Mouse (Mus musculus): ENCODE measurements around the gene Mypop. TPM values are rescaled to one million over a fixed set of nuclear protein-coding genes. Genes with fewer than 3 reads are reported as not detected.

The Mypop gene
- polyA plus RNA-seq, 1 experiment from 2014 or later = 4.8 TPM

- peaks cover 100% of the 10 kb centered on the region for H3K36me3 ChIP-seq (ENCODE audit: insufficient read depth)
- ATAC-seq (ENCODE audit: insufficient read depth) = no peak
- no peak overlapping the region for H3K4me3 ChIP-seq (ENCODE audit: low read depth, low read length)
- TF ChIP-seq CTCF (IDR thresholded peaks at IDR 0.05; ENCODE audit: low read depth) = no peak
- DNase-seq = no peak
- H3K4me2 ChIP-seq = no peak overlapping the region
- no peak overlapping the region for H3K27ac ChIP-seq (ENCODE audit: low read depth)
- no peaks in the 10 kb centered on the region for H3K27me3 ChIP-seq (ENCODE audit: insufficient read depth, low read length)
- H3K4me1 ChIP-seq (ENCODE audit: insufficient read depth) = no peaks in the 10 kb centered on the region
- WGBS = 89% methylated on average over 11 of the region's 11 CpGs
- no peaks in the 10 kb centered on the region for H3K9me3 ChIP-seq (ENCODE audit: low read depth, low read length)
- no peak overlapping the region for H3K9ac ChIP-seq
Observed at GRCm38 (mm10) chr7:19046286-19047069, 55.4 kb downstream of the Mypop start.

- H3K9me3 ChIP-seq (ENCODE audit: low read depth, low read length) = no peaks in the 10 kb centered on the region
- peaks cover 97% of the 10 kb centered on the region for H3K36me3 ChIP-seq (ENCODE audit: insufficient read depth)
- DNase-seq (no peak), ATAC-seq (ENCODE audit: insufficient read depth) (no peak)
- 82% methylated on average over 14 of the region's 14 CpGs for WGBS
- TF ChIP-seq CTCF (IDR thresholded peaks at IDR 0.05; ENCODE audit: low read depth) = no peak
- H3K4me2 ChIP-seq = no peak overlapping the region
- no peak overlapping the region for H3K4me3 ChIP-seq (ENCODE audit: low read depth, low read length)
- no peak overlapping the region for H3K9ac ChIP-seq
- no peak overlapping the region for H3K27ac ChIP-seq (ENCODE audit: low read depth)
- no peaks in the 10 kb centered on the region for H3K27me3 ChIP-seq (ENCODE audit: insufficient read depth, low read length)
- H3K4me1 ChIP-seq (ENCODE audit: insufficient read depth) = no peaks in the 10 kb centered on the region
Observed at GRCm38 (mm10) chr7:19048006-19048527, 57.0 kb downstream of the Mypop start.

- no peaks in the 10 kb centered on the region for H3K4me1 ChIP-seq (ENCODE audit: insufficient read depth)
- no peaks in the 10 kb centered on the region for H3K27me3 ChIP-seq (ENCODE audit: insufficient read depth, low read length)
- 92% methylated on average over 5 of the region's 5 CpGs for WGBS
- H3K9ac ChIP-seq = no peak overlapping the region
- H3K27ac ChIP-seq (ENCODE audit: low read depth) = no peak overlapping the region
- no peak overlapping the region for H3K4me2 ChIP-seq
- no peaks in the 10 kb centered on the region for H3K9me3 ChIP-seq (ENCODE audit: low read depth, low read length)
- DNase-seq = no peak
- peaks cover 95% of the 10 kb centered on the region for H3K36me3 ChIP-seq (ENCODE audit: insufficient read depth)
- TF ChIP-seq CTCF (IDR thresholded peaks at IDR 0.05; ENCODE audit: low read depth) = no peak
- no peak for ATAC-seq (ENCODE audit: insufficient read depth)
- no peak overlapping the region for H3K4me3 ChIP-seq (ENCODE audit: low read depth, low read length)
Observed at GRCm38 (mm10) chr7:19049252-19049651, 58.2 kb downstream of the Mypop start.

- peaks cover 92% of the 10 kb centered on the region for H3K36me3 ChIP-seq (ENCODE audit: insufficient read depth)
- H3K9ac ChIP-seq = no peak overlapping the region
Observed at GRCm38 (mm10) chr7:19050172-19050571, 59.1 kb downstream of the Mypop start.

GRCm38 (mm10) chr7:19051161-19051560 is 60.1 kb downstream of the Mypop start:
- 56% methylated on average over 4 of the region's 4 CpGs for WGBS
- ATAC-seq (ENCODE audit: insufficient read depth) = no peak
- TF ChIP-seq CTCF (IDR thresholded peaks at IDR 0.05; ENCODE audit: low read depth) = no peak

More at GRCm38 (mm10) chr7:19050172-19050571, 59.1 kb downstream of the Mypop start:
- no peaks in the 10 kb centered on the region for H3K9me3 ChIP-seq (ENCODE audit: low read depth, low read length)
- H3K27ac ChIP-seq (ENCODE audit: low read depth) = no peak overlapping the region
- no peaks in the 10 kb centered on the region for H3K4me1 ChIP-seq (ENCODE audit: insufficient read depth)
- no peaks in the 10 kb centered on the region for H3K27me3 ChIP-seq (ENCODE audit: insufficient read depth, low read length)
- WGBS = 88% methylated on average over 8 of the region's 8 CpGs
- no peak overlapping the region for H3K4me3 ChIP-seq (ENCODE audit: low read depth, low read length)
- no peak overlapping the region for H3K4me2 ChIP-seq
- DNase-seq (no peak), ATAC-seq (ENCODE audit: insufficient read depth) (no peak)
- TF ChIP-seq CTCF (IDR thresholded peaks at IDR 0.05; ENCODE audit: low read depth) = no peak

More at GRCm38 (mm10) chr7:19051161-19051560, 60.1 kb downstream of the Mypop start:
- H3K4me1 ChIP-seq (ENCODE audit: insufficient read depth) = no peaks in the 10 kb centered on the region
- DNase-seq = no peak
- peaks cover 85% of the 10 kb centered on the region for H3K36me3 ChIP-seq (ENCODE audit: insufficient read depth)
- H3K9me3 ChIP-seq (ENCODE audit: low read depth, low read length) = no peaks in the 10 kb centered on the region
- no peak overlapping the region for H3K27ac ChIP-seq (ENCODE audit: low read depth)
- H3K4me2 ChIP-seq = no peak overlapping the region
- no peaks in the 10 kb centered on the region for H3K27me3 ChIP-seq (ENCODE audit: insufficient read depth, low read length)
- no peak overlapping the region for H3K4me3 ChIP-seq (ENCODE audit: low read depth, low read length)
- H3K9ac ChIP-seq = no peak overlapping the region

Other genes starting within 250 kb of the Mypop start
- gene Psg19, start 192.7 kb upstream of the Mypop start, polyA plus RNA-seq (2014; fragmentation: Nextera tagmentation; extraction: Ambion mirVana) = not detected in 2 replicates
- gene Psg17, start 169.6 kb upstream of the Mypop start, polyA plus RNA-seq (2014; fragmentation: Nextera tagmentation; extraction: Ambion mirVana) = 0.08 TPM in 1 of 2 replicates, not detected in the other
- 0.81 and 0.92 TPM in 2 replicates for gene Mill2, start 151.3 kb upstream of the Mypop start, polyA plus RNA-seq (2014; fragmentation: Nextera tagmentation; extraction: Ambion mirVana)
- gene Pglyrp1, start 119.9 kb upstream of the Mypop start, polyA plus RNA-seq (2014; fragmentation: Nextera tagmentation; extraction: Ambion mirVana) = 2.5 and 2.6 TPM in 2 replicates
- gene Ccdc61, start 80.8 kb upstream of the Mypop start, polyA plus RNA-seq (2014; fragmentation: Nextera tagmentation; extraction: Ambion mirVana) = 20.4 and 24.7 TPM in 2 replicates
- gene Nova2, start 65.4 kb upstream of the Mypop start, polyA plus RNA-seq (2014; fragmentation: Nextera tagmentation; extraction: Ambion mirVana) = 1.2 TPM in 2 replicates
- not detected in 2 replicates for gene Nanos2, start 3.8 kb upstream of the Mypop start, polyA plus RNA-seq (2014; fragmentation: Nextera tagmentation; extraction: Ambion mirVana)
- gene Irf2bp1, start 12.8 kb downstream of the Mypop start, polyA plus RNA-seq (2014; fragmentation: Nextera tagmentation; extraction: Ambion mirVana) = 27.3 and 35.0 TPM in 2 replicates
- gene Foxa3, start 32.3 kb downstream of the Mypop start, polyA plus RNA-seq (2014; fragmentation: Nextera tagmentation; extraction: Ambion mirVana) = 2.2 and 2.3 TPM in 2 replicates
- gene Sympk, start 33.1 kb downstream of the Mypop start, polyA plus RNA-seq (2014; fragmentation: Nextera tagmentation; extraction: Ambion mirVana) = 22.9 and 26.8 TPM in 2 replicates
- gene Rsph6a, start 63.4 kb downstream of the Mypop start, polyA plus RNA-seq (2014; fragmentation: Nextera tagmentation; extraction: Ambion mirVana) = not detected in 2 replicates
- 18.5 and 19.2 TPM in 2 replicates for gene Dmwd, start 85.0 kb downstream of the Mypop start, polyA plus RNA-seq (2014; fragmentation: Nextera tagmentation; extraction: Ambion mirVana)
- gene Dmpk, start 92.6 kb downstream of the Mypop start, polyA plus RNA-seq (2014; fragmentation: Nextera tagmentation; extraction: Ambion mirVana) = 20.9 and 23.0 TPM in 2 replicates
- 11.6 and 12.7 TPM in 2 replicates for gene Six5, start 103.3 kb downstream of the Mypop start, polyA plus RNA-seq (2014; fragmentation: Nextera tagmentation; extraction: Ambion mirVana)
- 3.0 and 4.0 TPM in 2 replicates for gene Gm4969, start 127.1 kb downstream of the Mypop start, polyA plus RNA-seq (2014; fragmentation: Nextera tagmentation; extraction: Ambion mirVana)
- gene Fbxo46, start 128.6 kb downstream of the Mypop start, polyA plus RNA-seq (2014; fragmentation: Nextera tagmentation; extraction: Ambion mirVana) = 9.7 and 11.6 TPM in 2 replicates
- gene Qpctl, start 158.0 kb downstream of the Mypop start, polyA plus RNA-seq (2014; fragmentation: Nextera tagmentation; extraction: Ambion mirVana) = 12.5 and 13.1 TPM in 2 replicates
- 158 and 161 TPM in 2 replicates for gene Snrpd2, start 158.5 kb downstream of the Mypop start, polyA plus RNA-seq (2014; fragmentation: Nextera tagmentation; extraction: Ambion mirVana)
- 0.26 and 0.85 TPM in 2 replicates for gene Gipr, start 174.9 kb downstream of the Mypop start, polyA plus RNA-seq (2014; fragmentation: Nextera tagmentation; extraction: Ambion mirVana)
- 2.6 and 2.7 TPM in 2 replicates for gene Eml2, start 185.2 kb downstream of the Mypop start, polyA plus RNA-seq (2014; fragmentation: Nextera tagmentation; extraction: Ambion mirVana)
- 1.6 and 2.2 TPM in 2 replicates for gene Gpr4, start 221.3 kb downstream of the Mypop start, polyA plus RNA-seq (2014; fragmentation: Nextera tagmentation; extraction: Ambion mirVana)
- 38.0 and 39.4 TPM in 2 replicates for gene Opa3, start 237.1 kb downstream of the Mypop start, polyA plus RNA-seq (2014; fragmentation: Nextera tagmentation; extraction: Ambion mirVana)

All from lung, embryonic 14.5 days (tissue).